Mouse (Mus musculus): ENCODE results near the gene Zbtb16. TPM values are rescaled to one million over a fixed set of nuclear protein-coding genes. Genes with fewer than 3 reads are reported as not detected.
A peak's percentile ranks its signal among the peaks of the same experiment; 100 is the strongest.

Gene Zbtb16
- total and polyA plus RNA-seq, 3 experiments, result 0.04 to 0.72 TPM; not detected in 1

- Histone ChIP-seq H3K9ac (ENCODE audit: control insufficient read depth, low read depth, low read length, poor library complexity, severe bottlenecking) (peak overlapping the region; percentile 13; the same call in 1 of the 2 replicates), H3K4me1 (ENCODE audit: control insufficient read depth in 1 of 2, insufficient read depth in 2 of 2, low read length in 2 of 2) (peaks cover 7 to 21% of the 10 kb centered on the region in 2 experiments)
Measured at GRCm38 (mm10) chr9:48723511-48724304, 112.3 kb downstream of the Zbtb16 start.

GRCm38 (mm10) chr9:48723025-48723424 is 113.0 kb downstream of the Zbtb16 start:
- Histone ChIP-seq H3K9ac (ENCODE audit: control insufficient read depth, low read depth, low read length, poor library complexity, severe bottlenecking) (no peak overlapping the region), H3K79me2 (ENCODE audit: control insufficient read depth, insufficient read depth, low read length, poor library complexity) (no peaks in the 10 kb centered on the region), H3K4me1 (ENCODE audit: control insufficient read depth in 1 of 2, insufficient read depth in 2 of 2, low read length in 2 of 2) (peaks cover 7 to 22% of the 10 kb centered on the region in 2 experiments), H3K9me3 (replicated peaks; ENCODE audit: insufficient read depth, low read length) (no peaks in the 10 kb centered on the region), H3K4me3 (ENCODE audit: control insufficient read depth in 1 of 2, insufficient read depth in 1 of 2, low read depth in 2 of 2, low read length in 2 of 2) (peak overlapping the region; percentile 21 to 34), H3K36me3 (ENCODE audit: control insufficient read depth in 1 of 2, insufficient read depth in 2 of 2, low read length in 2 of 2) (peaks cover 0 to 7% of the 10 kb centered on the region in 2 experiments; a peak in 2 of 4 replicates), H3K27me3 (ENCODE audit: control insufficient read depth in 1 of 2, insufficient read depth in 2 of 2, low read length in 2 of 2) (no peaks in the 10 kb centered on the region), H3K27ac (ENCODE audit: control insufficient read depth, low read depth, low read length) (peak overlapping the region; percentile 13; the same call in 1 of the 2 replicates)
- DNase-seq (ENCODE audit: low read depth, low spot score), result no peak
- TF ChIP-seq EP300 (IDR thresholded peaks at IDR 0.05; ENCODE audit: low read depth in 1 of 2, low read length in 2 of 2) (no peak), NELFE (IDR thresholded peaks at IDR 0.05; ENCODE audit: low read depth, low read length) (no peak)

More at GRCm38 (mm10) chr9:48723511-48724304, 112.3 kb downstream of the Zbtb16 start:
- Histone ChIP-seq H3K9me3 (replicated peaks; ENCODE audit: insufficient read depth, low read length) (no peaks in the 10 kb centered on the region), H3K27ac (ENCODE audit: control insufficient read depth, low read depth, low read length) (peak overlapping the region; percentile 13; the same call in 1 of the 2 replicates), H3K79me2 (ENCODE audit: control insufficient read depth, insufficient read depth, low read length, poor library complexity) (no peaks in the 10 kb centered on the region), H3K36me3 (ENCODE audit: control insufficient read depth in 1 of 2, insufficient read depth in 2 of 2, low read length in 2 of 2) (peaks cover 0 to 7% of the 10 kb centered on the region in 2 experiments; a peak in 2 of 4 replicates), H3K27me3 (ENCODE audit: control insufficient read depth in 1 of 2, insufficient read depth in 2 of 2, low read length in 2 of 2) (no peaks in the 10 kb centered on the region), H3K4me3 (ENCODE audit: control insufficient read depth in 1 of 2, insufficient read depth in 1 of 2, low read depth in 2 of 2, low read length in 2 of 2) (peak overlapping the region in 1 of 2 experiments; percentile 27; a peak in 3 of 4 replicates)
- peak; percentile 78 for DNase-seq (ENCODE audit: low read depth, low spot score)
- TF ChIP-seq SMC3 (IDR thresholded peaks at IDR 0.05; ENCODE audit: low read depth, low read length) (no peak), MEF2A (IDR thresholded peaks at IDR 0.05; ENCODE audit: extremely low read depth, insufficient replicate concordance, low read depth, low read length, poor library complexity, severe bottlenecking) (no peak), ZNF384 (IDR thresholded peaks at IDR 0.05; ENCODE audit: low read depth, low read length) (peak; percentile 93), GABPA (IDR thresholded peaks at IDR 0.05; ENCODE audit: low read depth, low read length) (no peak), RCOR1 (IDR thresholded peaks at IDR 0.05; ENCODE audit: low read depth, low read length) (0 out of 2 replicates have a peak, but pooled peaks have one; percentile 33), TAL1 (IDR thresholded peaks at IDR 0.05; ENCODE audit: low read length) (peak; percentile 76), ETS1 (IDR thresholded peaks at IDR 0.05; ENCODE audit: low read depth, low read length) (peak; percentile 76), CHD2 (IDR thresholded peaks at IDR 0.05; ENCODE audit: low read length) (peak; percentile 37; the same call in 1 of the 2 replicates), MAZ (IDR thresholded peaks at IDR 0.05; ENCODE audit: low read depth, low read length) (0 out of 2 replicates have a peak, but pooled peaks have one; percentile 32), MXI1 (IDR thresholded peaks at IDR 0.05; ENCODE audit: low read depth, low read length) (peak; percentile 67), GATA1 (IDR thresholded peaks at IDR 0.05; ENCODE audit: low read depth, low read length) (peak; percentile 61), EP300 (IDR thresholded peaks at IDR 0.05; ENCODE audit: low read depth in 1 of 2, low read length in 2 of 2) (peak; percentile 48 to 58), SIN3A (IDR thresholded peaks at IDR 0.05; ENCODE audit: low read length) (peak; percentile 55), TBP (IDR thresholded peaks at IDR 0.05; ENCODE audit: low read depth, low read length) (peak; percentile 76)
